Mouse (Mus musculus) neural tube, embryonic 12.5 days (tissue): ENCODE measurements around the gene Hoxc8. TPM values are rescaled to one million over a fixed set of nuclear protein-coding genes. Genes with fewer than 3 reads are reported as not detected.

ENCODE experiments used
- ATAC-seq: fragments of 200-750 bp; cut with Nextera tagmentation; 2 replicates; pipeline ENCODE4 v1.8.0; 2017; ENCODE audit warnings: low read depth, mild to moderate bottlenecking, moderate TSS enrichment, moderate library complexity; ENCODE audit not compliant: low FRiP score
- H3K27ac ChIP-seq: fragments of 300-500 bp; sonication (generic); 2 replicates; pipeline ENCODE4 v1.5.1; 2016
- H3K27me3 ChIP-seq: fragments of 300-500 bp; sonication (generic); replicated peaks from 2 replicates; pipeline ENCODE4 v1.6.1; 2016; ENCODE audit warnings: mild to moderate bottlenecking
- H3K36me3 ChIP-seq: fragments of 300-500 bp; sonication (generic); 2 replicates; pipeline ENCODE4 v1.6.1; 2016; ENCODE audit warnings: mild to moderate bottlenecking
- H3K4me1 ChIP-seq: fragments of 300-500 bp; sonication (generic); 2 replicates; pipeline ENCODE4 v1.6.1; 2016
- H3K4me2 ChIP-seq: fragments of 300-500 bp; sonication (generic); replicated peaks from 2 replicates; pipeline ENCODE4 v1.6.1; 2016; ENCODE audit warnings: mild to moderate bottlenecking
- H3K4me3 ChIP-seq: fragments of 300-500 bp; sonication (generic); 2 replicates; pipeline ENCODE4 v1.5.1; 2016
- H3K9ac ChIP-seq: fragments of 300-500 bp; sonication (generic); 2 replicates; pipeline ENCODE4 v1.6.1; 2016; ENCODE audit warnings: mild to moderate bottlenecking
- H3K9me3 ChIP-seq: fragments of 300-500 bp; sonication (generic); 2 replicates; pipeline ENCODE4 v1.6.1; 2016; ENCODE audit warnings: mild to moderate bottlenecking
- WGBS: fragments of 180-500 bp; shearing (Covaris S2); methylation state at CpG from one replicate; pipeline ENCODE4 v1.1.7; 2016; 5-methylcytosine and 5-hydroxymethylcytosine counted together
- polyA plus RNA-seq: library from polyadenylated mRNA; unstranded; fragments of >200 nt; fragmentation: Nextera tagmentation; extraction: Ambion mirVana; gene quantifications from 2 replicates; pipeline ENCODE4 v1.2.1, GENCODE M21; 2016

Hoxc8 gene
- polyA plus RNA-seq, 1 experiment from 2014 or later, result 65.6 TPM

GRCm38 (mm10) chr15:102991782-102992181, 1.4 kb downstream of the Hoxc8 start:
- H3K36me3 ChIP-seq, result no peaks in the 10 kb centered on the region
- H3K4me3 ChIP-seq, result peak overlapping the region; percentile 62
- H3K9me3 ChIP-seq, result no peaks in the 10 kb centered on the region
- H3K4me2 ChIP-seq, result peak overlapping the region; percentile 86
- ATAC-seq, result no peak
- H3K27ac ChIP-seq, result peak overlapping the region; percentile 96
- WGBS, result 2% methylated on average over 7 of the region's 7 CpGs
- H3K9ac ChIP-seq, result peak overlapping the region; percentile 91
- peaks cover 27% of the 10 kb centered on the region for H3K27me3 ChIP-seq
- peaks cover 74% of the 10 kb centered on the region for H3K4me1 ChIP-seq

DNA sequence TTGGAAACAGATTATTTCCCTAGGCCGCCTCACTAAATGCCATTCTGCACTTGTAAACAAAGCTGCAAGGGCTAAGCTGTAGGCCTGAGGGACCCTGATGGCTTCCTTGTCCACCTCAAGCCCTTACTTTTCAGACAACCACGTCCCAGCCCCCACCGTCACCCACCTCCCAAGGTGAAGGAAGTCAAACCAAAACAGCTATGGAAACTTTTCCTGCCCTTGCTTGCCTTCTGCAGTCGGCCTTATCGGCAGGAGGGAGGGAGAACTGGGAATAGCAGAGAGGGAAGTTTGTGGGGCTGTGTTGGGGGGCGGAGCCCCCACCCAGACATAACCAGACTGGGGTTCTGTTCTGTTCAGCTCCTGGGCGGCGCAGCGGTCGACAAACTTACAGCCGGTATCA, 1.8 kb downstream of the Hoxc8 start:
- Histone ChIP-seq H3K4me1 (peaks cover 70% of the 10 kb centered on the region), H3K4me2 (peak overlapping the region; percentile 86), H3K36me3 (no peaks in the 10 kb centered on the region), H3K4me3 (peak overlapping the region; percentile 62), H3K27ac (peak overlapping the region; percentile 96), H3K9me3 (no peaks in the 10 kb centered on the region), H3K9ac (peak overlapping the region; percentile 91), H3K27me3 (peaks cover 22% of the 10 kb centered on the region)
- 4% methylated on average over 11 of the region's 11 CpGs for WGBS
- no peak for ATAC-seq

GRCm38 (mm10) chr15:102992863-102993262, 2.5 kb downstream of the Hoxc8 start:
- Histone ChIP-seq H3K4me3 (peak overlapping the region; percentile 62), H3K36me3 (no peaks in the 10 kb centered on the region), H3K4me2 (peak overlapping the region; percentile 86), H3K27ac (peak overlapping the region; percentile 96), H3K9ac (peak overlapping the region; percentile 91), H3K4me1 (peaks cover 68% of the 10 kb centered on the region), H3K9me3 (no peaks in the 10 kb centered on the region), H3K27me3 (peaks cover 22% of the 10 kb centered on the region)
- WGBS, result 7% methylated on average over 3 of the region's 3 CpGs
- no peak for ATAC-seq

GRCm38 (mm10) chr15:102996548-102996947, 6.1 kb downstream of the Hoxc8 start:
- WGBS, result 3% methylated on average over 9 of the region's 9 CpGs
- peak overlapping the region; percentile 86 for H3K4me2 ChIP-seq
- H3K4me3 ChIP-seq, result peak overlapping the region; percentile 76
- no peaks in the 10 kb centered on the region for H3K36me3 ChIP-seq
- peak overlapping the region; percentile 96 for H3K9ac ChIP-seq
- no peak for ATAC-seq
- H3K27ac ChIP-seq, result peak overlapping the region; percentile 29
- peaks cover 18% of the 10 kb centered on the region for H3K27me3 ChIP-seq
- H3K9me3 ChIP-seq, result no peaks in the 10 kb centered on the region
- H3K4me1 ChIP-seq, result peaks cover 49% of the 10 kb centered on the region

DNA sequence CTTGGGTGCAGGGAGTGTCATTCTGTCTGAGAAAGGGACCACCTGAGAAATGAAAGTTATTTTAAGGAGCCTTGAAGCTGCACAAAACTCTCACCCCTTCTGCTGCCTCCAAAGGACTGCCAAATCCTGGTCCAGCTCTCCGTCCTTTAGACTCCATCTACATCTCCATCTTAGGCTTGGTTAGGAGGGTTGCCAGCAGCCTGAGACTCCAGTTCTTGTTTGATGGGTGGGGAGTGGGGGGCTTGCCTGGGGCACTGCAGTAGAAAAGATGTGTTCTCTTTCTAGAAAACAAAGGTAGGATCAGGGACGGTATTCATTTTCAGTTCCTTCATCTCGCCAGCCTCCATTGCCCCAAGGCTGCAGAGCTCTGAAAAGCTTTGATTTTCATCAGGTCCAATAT, 7.0 kb downstream of the Hoxc8 start:
- peak overlapping the region; percentile 86 for H3K4me2 ChIP-seq
- H3K36me3 ChIP-seq, result no peaks in the 10 kb centered on the region
- WGBS, result under 1% methylated on average over 3 of the region's 3 CpGs
- H3K4me1 ChIP-seq, result peaks cover 49% of the 10 kb centered on the region
- H3K9me3 ChIP-seq, result no peaks in the 10 kb centered on the region
- peak overlapping the region; percentile 76 for H3K4me3 ChIP-seq
- ATAC-seq, result no peak
- peak overlapping the region; percentile 89 for H3K27ac ChIP-seq
- peak overlapping the region; percentile 96 for H3K9ac ChIP-seq
- H3K27me3 ChIP-seq, result peaks cover 12% of the 10 kb centered on the region; the same call in 1 of the 2 replicates

GRCm38 (mm10) chr15:102997939-102998355, 7.5 kb downstream of the Hoxc8 start, which contains the start of gene Hoxc6:
TSS of gene Hoxc6 (plus strand) at chr15:102998257.
- under 1% methylated on average over 19 of the region's 19 CpGs for WGBS
- no peaks in the 10 kb centered on the region for H3K36me3 ChIP-seq
- peaks cover 8% of the 10 kb centered on the region; the same call in 1 of the 2 replicates for H3K27me3 ChIP-seq
- no peaks in the 10 kb centered on the region for H3K9me3 ChIP-seq
- H3K4me1 ChIP-seq, result peaks cover 49% of the 10 kb centered on the region
- peak within 1 kb of the TSS; percentile 76 for H3K4me3 ChIP-seq
- peak within 1 kb of the TSS; percentile 86 for H3K4me2 ChIP-seq
- ATAC-seq, result peak; percentile 65
- H3K27ac ChIP-seq, result peak within 1 kb of the TSS; percentile 91
- peak within 1 kb of the TSS; percentile 96 for H3K9ac ChIP-seq

DNA sequence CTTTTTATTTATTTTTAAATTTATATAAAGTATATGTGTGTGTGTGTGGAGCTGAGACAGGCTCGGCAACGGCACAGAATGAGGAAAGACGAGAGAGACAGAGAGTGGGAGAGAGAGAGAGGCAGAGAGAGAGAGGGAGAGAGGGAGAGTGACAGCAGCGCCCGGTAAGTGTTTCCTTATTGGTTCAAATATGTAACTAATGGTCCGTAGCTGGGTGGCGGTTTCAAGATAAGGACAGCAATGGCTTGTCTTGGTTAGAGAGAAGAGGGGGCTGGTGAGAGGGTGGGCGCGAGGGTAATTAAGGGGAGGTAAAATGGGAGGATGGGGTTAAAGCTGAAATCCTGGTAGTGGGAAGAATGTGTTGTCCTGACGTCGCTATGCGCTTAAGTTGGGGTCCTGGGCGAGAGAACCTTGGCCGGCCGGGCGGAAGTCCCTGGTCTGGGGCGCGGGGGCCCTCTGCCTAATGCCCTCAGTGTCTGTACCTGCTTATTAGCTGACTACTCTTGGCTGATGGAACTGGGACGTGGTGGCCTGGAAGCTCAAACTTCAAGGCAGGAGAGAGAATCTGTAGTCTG, 8.3 kb downstream of the Hoxc8 start:
- H3K27me3 ChIP-seq, result 0 out of 2 replicates have a peak, but pooled peaks cover 7% of the 10 kb centered on the region
- H3K27ac ChIP-seq, result peak overlapping the region; percentile 91
- peaks cover 55% of the 10 kb centered on the region for H3K4me1 ChIP-seq
- H3K9me3 ChIP-seq, result no peaks in the 10 kb centered on the region
- WGBS, result under 1% methylated on average over 19 of the region's 19 CpGs
- H3K9ac ChIP-seq, result peak overlapping the region; percentile 96
- H3K4me3 ChIP-seq, result peak overlapping the region; percentile 76
- no peaks in the 10 kb centered on the region for H3K36me3 ChIP-seq
- peak overlapping the region; percentile 86 for H3K4me2 ChIP-seq
- peak; percentile 31 for ATAC-seq

DNA sequence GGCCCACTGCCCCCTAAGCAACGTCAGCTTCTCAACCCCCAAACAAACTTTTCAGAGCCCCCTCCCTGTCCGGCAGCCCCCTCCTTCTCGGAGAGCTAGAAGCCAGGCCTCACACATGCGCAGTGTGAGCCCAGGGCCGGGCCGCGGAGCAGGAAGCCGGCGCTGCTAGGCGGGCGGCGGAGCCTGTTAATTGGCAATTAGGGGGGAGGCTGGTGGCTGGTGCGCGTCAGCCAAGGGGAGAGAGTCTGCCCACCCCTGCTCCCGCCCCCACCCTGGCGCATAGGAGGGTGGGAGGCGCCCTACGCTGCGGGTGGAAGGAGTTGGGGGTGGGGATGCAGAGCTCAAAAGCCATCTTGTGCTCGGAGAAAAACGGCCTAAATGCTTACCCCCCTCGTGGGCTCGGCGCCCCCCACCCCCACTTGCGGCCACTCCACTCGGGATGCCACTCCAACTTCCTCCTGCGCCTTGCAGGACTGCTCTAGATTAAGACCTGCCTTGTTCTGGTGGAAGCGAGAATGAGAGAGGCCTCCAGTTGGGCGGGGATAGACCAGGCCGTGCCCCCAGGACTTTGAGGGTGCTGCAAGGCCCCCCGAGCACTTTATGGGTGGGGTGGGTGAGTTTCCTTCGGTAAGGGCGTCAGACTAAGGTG, 8.9 kb downstream of the Hoxc8 start:
- Histone ChIP-seq H3K4me3 (peak overlapping the region; percentile 76), H3K4me2 (peak overlapping the region; percentile 86), H3K4me1 (peaks cover 58% of the 10 kb centered on the region), H3K27me3 (0 out of 2 replicates have a peak, but pooled peaks cover 7% of the 10 kb centered on the region), H3K9me3 (no peaks in the 10 kb centered on the region), H3K27ac (peak overlapping the region; percentile 91), H3K9ac (peak overlapping the region; percentile 96), H3K36me3 (no peaks in the 10 kb centered on the region)
- ATAC-seq, result peak; percentile 67
- WGBS, result under 1% methylated on average over 33 of the region's 33 CpGs

DNA sequence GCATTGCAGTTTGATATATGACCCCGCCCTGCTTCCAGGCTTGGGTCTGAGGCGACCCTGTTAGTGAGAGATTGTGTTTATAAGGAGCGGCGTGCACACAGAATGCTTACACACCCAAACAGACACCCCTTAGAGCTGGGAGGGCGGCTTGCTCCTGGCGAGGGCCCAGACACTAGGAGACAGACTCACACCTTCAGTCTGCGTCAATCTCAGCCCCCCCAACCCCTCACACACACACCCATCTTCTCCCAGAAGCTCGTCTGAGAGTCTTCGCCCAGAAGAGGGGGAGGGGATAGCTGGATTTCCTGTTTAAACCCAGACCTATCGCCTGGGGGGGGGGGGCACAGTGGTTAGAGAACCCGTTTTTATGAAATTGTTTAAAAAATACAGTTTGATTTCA, 9.5 kb downstream of the Hoxc8 start:
- H3K4me1 ChIP-seq, result peaks cover 58% of the 10 kb centered on the region
- H3K9ac ChIP-seq, result peak overlapping the region; percentile 96
- peak overlapping the region; percentile 76 for H3K4me3 ChIP-seq
- H3K27ac ChIP-seq, result peak overlapping the region; percentile 91
- H3K36me3 ChIP-seq, result no peaks in the 10 kb centered on the region
- no peaks in the 10 kb centered on the region for H3K9me3 ChIP-seq
- 2% methylated on average over 11 of the region's 11 CpGs for WGBS
- peak overlapping the region; percentile 86 for H3K4me2 ChIP-seq
- ATAC-seq, result peak; percentile 39
- H3K27me3 ChIP-seq, result 0 out of 2 replicates have a peak, but pooled peaks cover 7% of the 10 kb centered on the region

DNA sequence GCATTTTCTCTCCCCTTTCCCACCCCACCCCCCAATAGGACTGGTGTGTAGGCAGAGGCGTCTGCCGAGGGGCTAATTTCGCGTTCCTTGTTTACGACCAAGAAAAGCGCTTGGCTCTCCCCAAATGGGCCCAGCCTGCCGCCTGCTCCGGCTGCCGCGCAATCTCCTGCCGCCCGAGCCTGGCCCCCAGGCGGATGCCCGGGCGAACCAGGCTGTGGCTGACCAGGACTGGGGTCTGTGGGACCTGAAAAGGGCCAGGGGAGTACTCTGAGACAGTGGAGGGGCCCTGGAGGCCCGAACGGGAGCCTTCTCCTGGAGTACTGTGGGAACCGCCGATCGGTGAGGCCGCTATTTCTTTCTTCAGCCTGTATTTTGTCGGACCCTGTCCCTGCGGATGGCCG, 10.1 kb downstream of the Hoxc8 start:
- Histone ChIP-seq H3K9ac (peak overlapping the region; percentile 96), H3K4me2 (peak overlapping the region; percentile 86), H3K4me3 (peak overlapping the region; percentile 76), H3K27me3 (0 out of 2 replicates have a peak, but pooled peaks cover 7% of the 10 kb centered on the region), H3K27ac (peak overlapping the region; percentile 91), H3K9me3 (no peaks in the 10 kb centered on the region), H3K4me1 (peaks cover 58% of the 10 kb centered on the region), H3K36me3 (no peaks in the 10 kb centered on the region)
- no peak for ATAC-seq
- whole genome bisulfite sequencing, result under 1% methylated on average over 24 of the region's 24 CpGs

DNA sequence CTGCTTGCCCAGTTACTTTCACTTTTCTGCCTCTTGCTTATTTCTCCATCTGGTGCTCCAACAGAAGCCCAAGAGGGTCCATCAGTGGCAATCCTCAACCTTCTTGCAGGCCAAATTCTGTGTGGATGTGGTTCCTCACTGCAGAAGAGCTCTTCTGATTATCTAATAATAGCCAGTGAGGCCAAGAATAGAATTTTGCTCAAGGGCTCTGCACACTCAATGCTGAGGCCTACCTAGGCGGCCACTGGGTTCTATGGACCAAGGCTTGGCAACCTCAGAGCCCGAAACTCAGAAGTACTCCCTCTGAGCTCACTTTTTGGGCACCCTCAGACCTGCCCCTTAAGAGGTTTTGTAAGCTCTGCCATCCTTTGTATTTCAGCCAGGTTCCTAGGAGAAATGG, 11.0 kb downstream of the Hoxc8 start:
- peak overlapping the region; percentile 76 for H3K4me3 ChIP-seq
- ATAC-seq, result no peak
- H3K4me2 ChIP-seq, result peak overlapping the region; percentile 86
- H3K4me1 ChIP-seq, result peaks cover 64% of the 10 kb centered on the region
- H3K9me3 ChIP-seq, result no peaks in the 10 kb centered on the region
- H3K27me3 ChIP-seq, result 0 out of 2 replicates have a peak, but pooled peaks cover 4% of the 10 kb centered on the region
- H3K27ac ChIP-seq, result peak overlapping the region; percentile 91
- WGBS, result 18% methylated on average over 2 of the region's 2 CpGs
- H3K9ac ChIP-seq, result peak overlapping the region; percentile 96
- no peaks in the 10 kb centered on the region for H3K36me3 ChIP-seq

GRCm38 (mm10) chr15:103002156-103002555, 11.7 kb downstream of the Hoxc8 start:
- H3K4me3 ChIP-seq, result peak overlapping the region; percentile 76
- peak overlapping the region; percentile 91 for H3K27ac ChIP-seq
- H3K4me2 ChIP-seq, result peak overlapping the region; percentile 86
- H3K9me3 ChIP-seq, result no peaks in the 10 kb centered on the region
- H3K27me3 ChIP-seq, result 0 out of 2 replicates have a peak, but pooled peaks cover 4% of the 10 kb centered on the region
- H3K9ac ChIP-seq, result peak overlapping the region; percentile 96
- H3K4me1 ChIP-seq, result peaks cover 71% of the 10 kb centered on the region
- ATAC-seq, result no peak
- H3K36me3 ChIP-seq, result no peaks in the 10 kb centered on the region
- 7% methylated on average over 4 of the region's 4 CpGs for WGBS
